Mouse (Mus musculus) kidney, embryonic 14.5 days (tissue): ENCODE measurements around the gene Me3. TPM values are rescaled to one million over a fixed set of nuclear protein-coding genes. Genes with fewer than 3 reads are reported as not detected.
"Not testable (repeated sequence)": the region's sequence is repeated elsewhere in the genome, so short reads cannot be mapped to it uniquely, and the experiment has no call there.

ENCODE experiments used
- ATAC-seq: fragments of 200-750 bp; cut with Nextera tagmentation; 2 replicates; pipeline ENCODE4 v1.8.0; 2017; ENCODE audit warnings: moderate number of reproducible peaks, mild to moderate bottlenecking, moderate TSS enrichment, moderate library complexity; ENCODE audit not compliant: low FRiP score, low TSS enrichment
- H3K27ac ChIP-seq: fragments of 300-500 bp; sonication (generic); 2 replicates; pipeline ENCODE4 v1.5.1; 2014; ENCODE audit warnings: low read depth, mild to moderate bottlenecking, low read length, moderate library complexity, mixed read lengths
- H3K27me3 ChIP-seq: fragments of 300-500 bp; sonication (generic); 2 replicates; pipeline ENCODE4 v1.6.1; 2014; ENCODE audit warnings: mild to moderate bottlenecking, low read length; ENCODE audit not compliant: control insufficient read depth, insufficient read depth
- H3K36me3 ChIP-seq: fragments of 300-500 bp; sonication (generic); 2 replicates; pipeline ENCODE4 v1.6.1; 2014; ENCODE audit warnings: low read length, mixed read lengths; ENCODE audit not compliant: control insufficient read depth, insufficient read depth
- H3K4me1 ChIP-seq: fragments of 300-500 bp; sonication (generic); 2 replicates; pipeline ENCODE4 v1.6.1; 2014; ENCODE audit warnings: low read length, mixed read lengths; ENCODE audit not compliant: control insufficient read depth, insufficient read depth
- H3K4me2 ChIP-seq: fragments of 300-500 bp; sonication (generic); replicated peaks from 2 replicates; pipeline ENCODE4 v1.6.1; 2014; ENCODE audit warnings: low read depth, mild to moderate bottlenecking, low read length
- H3K4me3 ChIP-seq: fragments of 300-500 bp; sonication (generic); 2 replicates; pipeline ENCODE4 v1.5.1; 2014; ENCODE audit warnings: mild to moderate bottlenecking, low read length
- H3K9ac ChIP-seq: fragments of 300-500 bp; sonication (generic); 2 replicates; pipeline ENCODE4 v1.6.1; 2014; ENCODE audit warnings: low read depth, mild to moderate bottlenecking, low read length, moderate library complexity
- H3K9me3 ChIP-seq: fragments of 300-500 bp; sonication (generic); 2 replicates; pipeline ENCODE4 v1.6.1; 2016; ENCODE audit warnings: low read length; ENCODE audit not compliant: control insufficient read depth
- WGBS: fragments of 180-500 bp; shearing (Covaris S2); extraction: QIAGEN DNeasy Blood & Tissue Kit; methylation state at CpG from one replicate; pipeline ENCODE4 v1.1.7; 2014; 5-methylcytosine and 5-hydroxymethylcytosine counted together
- polyA plus RNA-seq: library from polyadenylated mRNA; unstranded; fragments of >200 nt; fragmentation: Nextera tagmentation; extraction: Ambion mirVana; gene quantifications from 2 replicates; pipeline ENCODE4 v1.2.1, GENCODE M21; 2014

The Me3 gene
- polyA plus RNA-seq, 1 experiment from 2014 or later = 9.9 TPM

- ATAC-seq = no peak
- Histone ChIP-seq H3K4me2 (no peak overlapping the region), H3K36me3 (no peaks in the 10 kb centered on the region), H3K27me3 (no peaks in the 10 kb centered on the region), H3K9ac (no peak overlapping the region), H3K4me3 (no peak overlapping the region), H3K4me1 (no peaks in the 10 kb centered on the region), H3K9me3 (no peaks in the 10 kb centered on the region), H3K27ac (no peak overlapping the region)
- 52% methylated on average over 2 of the region's 2 CpGs for WGBS
Observed at GRCm38 (mm10) chr7:89730514-89730913, 98.3 kb downstream of the Me3 start.

- not testable (repeated sequence) for H3K9ac ChIP-seq, H3K9me3 ChIP-seq, H3K4me2 ChIP-seq, H3K4me1 ChIP-seq, H3K27ac ChIP-seq, H3K4me3 ChIP-seq, H3K36me3 ChIP-seq, H3K27me3 ChIP-seq, ATAC-seq
- WGBS = 96% methylated on average over 2 of the region's 2 CpGs
Observed at GRCm38 (mm10) chr7:89731115-89731514, 98.9 kb downstream of the Me3 start.

- H3K9me3 ChIP-seq = no peaks in the 10 kb centered on the region
Observed at GRCm38 (mm10) chr7:89748415-89748814, 116.2 kb downstream of the Me3 start.

GRCm38 (mm10) chr7:89749183-89749582, 117.0 kb downstream of the Me3 start:
- no peak overlapping the region for H3K4me3 ChIP-seq
- WGBS = 64% methylated on average over 2 of the region's 2 CpGs
- H3K4me1 ChIP-seq = no peaks in the 10 kb centered on the region
- no peak for ATAC-seq
- H3K9me3 ChIP-seq = no peaks in the 10 kb centered on the region
- no peaks in the 10 kb centered on the region for H3K36me3 ChIP-seq
- H3K27me3 ChIP-seq = no peaks in the 10 kb centered on the region
- H3K27ac ChIP-seq = no peak overlapping the region
- no peak overlapping the region for H3K4me2 ChIP-seq
- H3K9ac ChIP-seq = no peak overlapping the region

More at GRCm38 (mm10) chr7:89748415-89748814, 116.2 kb downstream of the Me3 start:
- Histone ChIP-seq H3K4me3 (no peak overlapping the region), H3K9ac (no peak overlapping the region), H3K27ac (no peak overlapping the region), H3K4me1 (no peaks in the 10 kb centered on the region), H3K36me3 (no peaks in the 10 kb centered on the region), H3K27me3 (no peaks in the 10 kb centered on the region), H3K4me2 (no peak overlapping the region)
- 78% methylated on average over 7 of the region's 7 CpGs for WGBS
- ATAC-seq = no peak

- H3K4me1 ChIP-seq = no peaks in the 10 kb centered on the region
- H3K36me3 ChIP-seq = no peaks in the 10 kb centered on the region
- no peaks in the 10 kb centered on the region for H3K27me3 ChIP-seq
- no peaks in the 10 kb centered on the region for H3K9me3 ChIP-seq
- no peak overlapping the region for H3K4me3 ChIP-seq
- no peak for ATAC-seq
- no peak overlapping the region for H3K9ac ChIP-seq
- no peak overlapping the region for H3K27ac ChIP-seq
- 58% methylated on average over 5 of the region's 5 CpGs for WGBS
- H3K4me2 ChIP-seq = no peak overlapping the region
Observed at GRCm38 (mm10) chr7:89766678-89767508, 134.7 kb downstream of the Me3 start.

GRCm38 (mm10) chr7:89769106-89769896, 137.1 kb downstream of the Me3 start:
- Histone ChIP-seq H3K27ac (no peak overlapping the region), H3K36me3 (no peaks in the 10 kb centered on the region), H3K4me1 (0 out of 2 replicates have a peak, but pooled peaks cover 9% of the 10 kb centered on the region), H3K4me2 (no peak overlapping the region), H3K9me3 (no peaks in the 10 kb centered on the region), H3K4me3 (no peak overlapping the region), H3K9ac (no peak overlapping the region), H3K27me3 (no peaks in the 10 kb centered on the region)
- no peak for ATAC-seq
- 18% methylated on average over 9 of the region's 9 CpGs for WGBS

- Histone ChIP-seq H3K4me2 (no peak overlapping the region), H3K36me3 (no peaks in the 10 kb centered on the region), H3K4me1 (0 out of 2 replicates have a peak, but pooled peaks cover 9% of the 10 kb centered on the region), H3K4me3 (no peak overlapping the region), H3K9ac (no peak overlapping the region), H3K27me3 (no peaks in the 10 kb centered on the region), H3K9me3 (no peaks in the 10 kb centered on the region), H3K27ac (no peak overlapping the region)
- WGBS = 52% methylated on average over 6 of the region's 6 CpGs
- no peak for ATAC-seq
Observed at GRCm38 (mm10) chr7:89770021-89770420, 137.8 kb downstream of the Me3 start.

- H3K4me1 ChIP-seq = 0 out of 2 replicates have a peak, but pooled peaks cover 9% of the 10 kb centered on the region
- H3K27me3 ChIP-seq = no peaks in the 10 kb centered on the region
- H3K4me3 ChIP-seq = no peak overlapping the region
- no peaks in the 10 kb centered on the region; the same call in 1 of the 2 replicates for H3K9me3 ChIP-seq
- H3K4me2 ChIP-seq = no peak overlapping the region
- H3K36me3 ChIP-seq = no peaks in the 10 kb centered on the region
- H3K27ac ChIP-seq = no peak overlapping the region
- no peak overlapping the region for H3K9ac ChIP-seq
- ATAC-seq = no peak
- 85% methylated on average over 5 of the region's 5 CpGs for WGBS
Observed at GRCm38 (mm10) chr7:89772906-89773305, 140.7 kb downstream of the Me3 start.
